In the genomic region with DNA sequence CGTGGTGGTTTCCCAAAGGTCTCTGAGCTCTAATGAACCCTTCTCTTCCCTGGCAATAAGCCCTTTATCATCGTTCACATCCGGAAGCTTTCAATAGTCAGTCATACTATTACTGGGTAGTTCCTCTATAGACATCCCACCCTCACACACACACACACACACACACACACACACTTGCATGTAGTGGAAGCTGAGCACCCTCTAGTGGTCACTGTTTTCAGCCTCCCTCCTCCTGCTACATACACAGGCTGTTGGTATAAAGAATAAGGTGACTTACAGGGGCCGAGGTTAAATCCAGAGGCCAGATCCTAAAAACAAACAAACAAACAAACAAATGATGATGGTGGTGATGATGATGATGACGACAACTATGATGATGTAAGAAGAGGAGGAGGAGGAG, we compare ENCODE assay signal across 7 mouse cellular contexts.
DNase-seq lines count a peak whose midpoint lies in the region; ATAC-seq and TF ChIP-seq lines count a peak whose summit lies in the region.

No protein-coding gene starts in this region.

- H3K4me2 ChIP-seq in liver, embryonic 12.5 days = no peak overlapping the region
- H3K4me2 ChIP-seq in stomach, postnatal 0 days (replicated peaks; ENCODE audit: low read depth) = no peak overlapping the region

- no peak for ATAC-seq in liver, embryonic 12.5 days
- ATAC-seq in stomach, postnatal 0 days (ENCODE audit: low FRiP score, low TSS enrichment) = no peak

- H3K27me3 ChIP-seq in liver, adult 2 months (ENCODE audit: control insufficient read depth, insufficient read depth, low read length) = no peaks in the 10 kb centered on the region
- no peaks in the 10 kb centered on the region for H3K27me3 ChIP-seq in liver, embryonic 12.5 days (replicated peaks)
- H3K27me3 ChIP-seq in stomach, postnatal 0 days (ENCODE audit: control insufficient read depth, insufficient read depth, low read length) = no peaks in the 10 kb centered on the region

- no peak overlapping the region for H3K9ac ChIP-seq in liver, adult 2 months (ENCODE audit: low read depth, low read length)
- no peak overlapping the region for H3K9ac ChIP-seq in liver, embryonic 12.5 days
- H3K9ac ChIP-seq in stomach, postnatal 0 days (ENCODE audit: low read length) = no peak overlapping the region

- no peaks in the 10 kb centered on the region for H3K9me3 ChIP-seq in liver, embryonic 12.5 days (replicated peaks)
- no peaks in the 10 kb centered on the region for H3K9me3 ChIP-seq in stomach, postnatal 0 days (ENCODE audit: control insufficient read depth, low read length)

- peak; percentile 14 for DNase-seq in liver, adult 2 months (ENCODE audit: extremely low read depth, low read depth, low spot score)
- DNase-seq in R1 (ENCODE audit: low read depth, low spot score) = peak; percentile 45
- DNase-seq in embryo, embryonic 11 days = peak; percentile 77
- DNase-seq in kidney, adult 18-20 months = peak; percentile 39
- no peak for DNase-seq in lung, adult 2 months
- peak; percentile 55 for DNase-seq in stomach, postnatal 0 days (ENCODE audit: low spot score)

- H3K79me2 ChIP-seq in liver, adult 2 months (ENCODE audit: control insufficient read depth, insufficient read depth, low read length) = no peaks in the 10 kb centered on the region

- H3K4me3 ChIP-seq in liver, adult 2 months (ENCODE audit: insufficient read depth, low read depth, low read length) = no peak overlapping the region
- no peak overlapping the region for H3K4me3 ChIP-seq in liver, embryonic 12.5 days
- no peak overlapping the region for H3K4me3 ChIP-seq in lung, adult 2 months (replicated peaks; ENCODE audit: extremely low read depth, low read depth, low read length)
- no peak overlapping the region for H3K4me3 ChIP-seq in stomach, postnatal 0 days (ENCODE audit: low read depth, low read length)

- TF ChIP-seq POLR2A in liver, adult 2 months (IDR thresholded peaks at IDR 0.05; ENCODE audit: extremely low read depth, insufficient read depth, low read length) = no peak
- TF ChIP-seq POLR2A in lung, adult 2 months (IDR thresholded peaks at IDR 0.05; ENCODE audit: borderline replicate concordance, extremely low read depth, low read depth, low read length) = no peak

- whole genome bisulfite sequencing in liver, adult 2 months = 45% methylated on average over 5 of the region's 5 CpGs
- WGBS in liver, embryonic 12.5 days (ENCODE audit: insufficient replicate concordance) = 47% methylated on average over 4 of the region's 5 CpGs
- 45% methylated on average over 5 of the region's 5 CpGs for WGBS in lung, adult 2 months
- 48% methylated on average over 5 of the region's 5 CpGs for WGBS in stomach, postnatal 0 days

- H3K36me3 ChIP-seq in liver, adult 2 months (ENCODE audit: control insufficient read depth, insufficient read depth, low read length) = no peaks in the 10 kb centered on the region
- no peaks in the 10 kb centered on the region for H3K36me3 ChIP-seq in liver, embryonic 12.5 days
- no peaks in the 10 kb centered on the region for H3K36me3 ChIP-seq in stomach, postnatal 0 days (ENCODE audit: control insufficient read depth, insufficient read depth, low read length)

- TF ChIP-seq EP300 in stomach, postnatal 0 days (optimal IDR thresholded peaks at IDR 0.05) = no peak

- TF ChIP-seq CTCF in liver, adult 2 months (IDR thresholded peaks at IDR 0.05; ENCODE audit: low read depth, low read length) = peak; percentile 45; the same call in 1 of the 2 replicates
- peak; percentile 36; the same call in 1 of the 2 replicates for TF ChIP-seq CTCF in lung, adult 2 months (IDR thresholded peaks at IDR 0.05; ENCODE audit: insufficient read depth, low read length)
- TF ChIP-seq CTCF in stomach, postnatal 0 days (IDR thresholded peaks at IDR 0.05; ENCODE audit: low read depth) = peak; percentile 96

- no peaks in the 10 kb centered on the region for H3K4me1 ChIP-seq in liver, adult 2 months (ENCODE audit: control insufficient read depth, insufficient read depth, low read length)
- no peaks in the 10 kb centered on the region for H3K4me1 ChIP-seq in liver, embryonic 12.5 days
- H3K4me1 ChIP-seq in lung, adult 2 months (ENCODE audit: control insufficient read depth, insufficient read depth, low read length) = no peaks in the 10 kb centered on the region
- H3K4me1 ChIP-seq in stomach, postnatal 0 days (replicated peaks; ENCODE audit: control insufficient read depth, insufficient read depth) = no peaks in the 10 kb centered on the region

- H3K27ac ChIP-seq in liver, adult 2 months (replicated peaks; ENCODE audit: insufficient read depth, low read depth, low read length) = no peak overlapping the region
- H3K27ac ChIP-seq in liver, embryonic 12.5 days = no peak overlapping the region
- no peak overlapping the region for H3K27ac ChIP-seq in stomach, postnatal 0 days (replicated peaks)

Comparison
In these comparisons a context has a peak if more than half of its experiments do, and no peak if none do; other contexts are left out.
1. CTCF ChIP-seq: peak in every context shown above with its lines; median percentile 96 in stomach, postnatal 0 days; 45 in liver, adult 2 months; 36 in lung, adult 2 months.